Mouse (Mus musculus) hindbrain, embryonic 15.5 days (tissue): ENCODE measurements around the gene Clint1. TPM values are rescaled to one million over a fixed set of nuclear protein-coding genes. Genes with fewer than 3 reads are reported as not detected.

ENCODE experiments used
- ATAC-seq: fragments of 200-750 bp; cut with Nextera tagmentation; 2 replicates; pipeline ENCODE4 v1.8.0; 2017; ENCODE audit warnings: low read depth, moderate number of reproducible peaks, moderate TSS enrichment; ENCODE audit not compliant: low FRiP score
- H3K27ac ChIP-seq: fragments of 300-500 bp; sonication (generic); replicated peaks from 2 replicates; pipeline ENCODE4 v1.5.1; 2015; ENCODE audit warnings: mild to moderate bottlenecking, inconsistent platforms
- H3K27me3 ChIP-seq: fragments of 300-500 bp; sonication (generic); 2 replicates; pipeline ENCODE4 v1.6.1; 2015; ENCODE audit warnings: control low read depth, inconsistent platforms
- H3K36me3 ChIP-seq: fragments of 300-500 bp; sonication (generic); 2 replicates; pipeline ENCODE4 v1.6.1; 2015; ENCODE audit warnings: control low read depth, inconsistent platforms
- H3K4me1 ChIP-seq: fragments of 300-500 bp; sonication (generic); replicated peaks from 2 replicates; pipeline ENCODE4 v1.6.1; 2015; ENCODE audit warnings: control low read depth, inconsistent platforms
- H3K4me2 ChIP-seq: fragments of 300-500 bp; sonication (generic); 2 replicates; pipeline ENCODE4 v1.6.1; 2015; ENCODE audit warnings: moderate library complexity, mild to moderate bottlenecking, inconsistent platforms
- H3K4me3 ChIP-seq: fragments of 300-500 bp; sonication (generic); 2 replicates; pipeline ENCODE4 v1.5.1; 2015; ENCODE audit warnings: mild to moderate bottlenecking, inconsistent platforms
- H3K9ac ChIP-seq: fragments of 300-500 bp; sonication (generic); 2 replicates; pipeline ENCODE4 v1.6.1; 2015; ENCODE audit warnings: inconsistent platforms
- H3K9me3 ChIP-seq: fragments of 300-500 bp; sonication (generic); 2 replicates; pipeline ENCODE4 v1.6.1; 2016; ENCODE audit warnings: control low read depth, inconsistent platforms
- WGBS: fragments of 180-500 bp; shearing (Covaris S2); methylation state at CpG from one replicate; pipeline ENCODE4 v1.1.7; 2015; 5-methylcytosine and 5-hydroxymethylcytosine counted together
- polyA plus RNA-seq: library from polyadenylated mRNA; unstranded; fragments of >200 nt; fragmentation: Nextera tagmentation; extraction: Ambion mirVana; gene quantifications from 2 replicates; pipeline ENCODE4 v1.2.1, GENCODE M21; 2015

Clint1 gene
- polyA plus RNA-seq, 1 experiment from 2014 or later: 43.1 TPM

- Histone ChIP-seq H3K27me3 (no peaks in the 10 kb centered on the region), H3K36me3 (no peaks in the 10 kb centered on the region), H3K9ac (no peak overlapping the region), H3K27ac (no peak overlapping the region), H3K4me3 (no peak overlapping the region), H3K4me2 (no peak overlapping the region), H3K4me1 (peaks cover 23% of the 10 kb centered on the region), H3K9me3 (no peaks in the 10 kb centered on the region)
- ATAC-seq: no peak
- WGBS: 77% methylated on average over 3 of the region's 3 CpGs
Measured at GRCm38 (mm10) chr11:45849859-45850258, 2.0 kb upstream of the Clint1 start.

DNA sequence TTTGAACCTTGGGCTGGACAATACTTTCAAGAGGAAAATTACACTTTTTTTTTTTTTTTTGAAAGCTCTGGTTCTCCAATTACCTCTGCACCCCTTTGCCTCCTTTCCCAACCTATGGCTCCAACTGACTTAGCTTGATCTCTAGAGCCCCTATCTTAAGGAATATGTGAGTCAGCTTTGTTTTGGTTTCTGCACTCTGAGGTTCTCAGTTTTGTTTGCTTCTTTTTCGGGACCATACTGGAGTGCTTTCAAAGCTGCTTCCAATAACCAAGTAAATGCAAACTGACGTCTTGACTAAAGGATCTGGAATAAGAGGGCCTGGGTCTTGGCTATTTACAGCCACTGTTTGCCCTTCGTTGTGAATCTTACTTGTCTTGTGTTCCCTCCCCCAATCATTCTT lies 1.5 kb upstream of the Clint1 start:
- Histone ChIP-seq H3K9ac (no peak overlapping the region), H3K4me2 (no peak overlapping the region), H3K4me1 (peaks cover 26% of the 10 kb centered on the region), H3K27ac (no peak overlapping the region), H3K9me3 (no peaks in the 10 kb centered on the region), H3K36me3 (no peaks in the 10 kb centered on the region), H3K4me3 (no peak overlapping the region), H3K27me3 (no peaks in the 10 kb centered on the region)
- WGBS: 47% methylated on average over 3 of the region's 3 CpGs
- ATAC-seq: no peak

GRCm38 (mm10) chr11:45852124-45852994 lies 508 bp downstream of the Clint1 start:
- Histone ChIP-seq H3K9ac (peak overlapping the region; percentile 93), H3K27ac (peak overlapping the region; percentile 82), H3K4me3 (peak overlapping the region; percentile 92), H3K27me3 (no peaks in the 10 kb centered on the region), H3K36me3 (no peaks in the 10 kb centered on the region), H3K4me1 (peaks cover 43% of the 10 kb centered on the region), H3K4me2 (peak overlapping the region; percentile 65), H3K9me3 (no peaks in the 10 kb centered on the region)
- WGBS: 3% methylated on average over 38 of the region's 58 CpGs
- ATAC-seq: peak; percentile 80

DNA sequence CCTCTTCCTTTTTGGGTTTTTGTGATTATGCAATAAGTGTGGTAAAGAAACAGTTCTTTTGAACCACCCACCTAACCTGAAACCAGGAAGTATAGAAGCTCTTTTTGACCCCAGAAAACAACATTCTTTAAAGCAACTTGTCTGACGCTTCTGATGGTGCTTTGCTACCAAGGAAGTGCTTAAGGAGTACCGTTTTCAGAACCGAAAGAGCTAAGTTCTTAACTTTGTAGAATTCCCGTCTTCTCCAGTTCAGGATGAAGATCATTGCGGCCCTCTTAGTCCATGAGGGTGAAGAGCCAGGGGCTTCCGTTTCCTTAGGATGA lies 1.1 kb downstream of the Clint1 start:
- Histone ChIP-seq H3K27me3 (no peaks in the 10 kb centered on the region), H3K4me2 (peak overlapping the region; percentile 65), H3K9me3 (no peaks in the 10 kb centered on the region), H3K36me3 (no peaks in the 10 kb centered on the region), H3K4me3 (peak overlapping the region; percentile 92), H3K9ac (0 out of 2 replicates have a peak overlapping the region, but pooled peaks have one; percentile 27), H3K4me1 (peaks cover 43% of the 10 kb centered on the region), H3K27ac (no peak overlapping the region)
- 69% methylated on average over 6 of the region's 6 CpGs for WGBS
- ATAC-seq: no peak

GRCm38 (mm10) chr11:45853916-45854315 lies 2.1 kb downstream of the Clint1 start:
- 95% methylated on average over 2 of the region's 2 CpGs for WGBS
- no peak overlapping the region for H3K9ac ChIP-seq
- H3K27me3 ChIP-seq: no peaks in the 10 kb centered on the region
- ATAC-seq: no peak
- H3K9me3 ChIP-seq: no peaks in the 10 kb centered on the region
- H3K4me3 ChIP-seq: no peak overlapping the region
- H3K27ac ChIP-seq: no peak overlapping the region
- H3K4me1 ChIP-seq: peaks cover 43% of the 10 kb centered on the region
- H3K36me3 ChIP-seq: no peaks in the 10 kb centered on the region
- no peak overlapping the region for H3K4me2 ChIP-seq

- Histone ChIP-seq H3K27me3 (no peaks in the 10 kb centered on the region), H3K36me3 (no peaks in the 10 kb centered on the region), H3K4me3 (no peak overlapping the region), H3K4me2 (no peak overlapping the region), H3K9ac (no peak overlapping the region), H3K4me1 (peaks cover 43% of the 10 kb centered on the region), H3K9me3 (no peaks in the 10 kb centered on the region), H3K27ac (no peak overlapping the region)
- ATAC-seq: no peak
- 89% methylated on average over 7 of the region's 7 CpGs for WGBS
Measured at GRCm38 (mm10) chr11:45854381-45854780, 2.5 kb downstream of the Clint1 start.

GRCm38 (mm10) chr11:45855407-45856148 lies 3.7 kb downstream of the Clint1 start:
- peaks cover 43% of the 10 kb centered on the region for H3K4me1 ChIP-seq
- H3K27me3 ChIP-seq: no peaks in the 10 kb centered on the region
- H3K4me2 ChIP-seq: no peak overlapping the region
- WGBS: 77% methylated on average over 7 of the region's 7 CpGs
- H3K4me3 ChIP-seq: no peak overlapping the region
- H3K9me3 ChIP-seq: no peaks in the 10 kb centered on the region
- H3K36me3 ChIP-seq: no peaks in the 10 kb centered on the region
- H3K9ac ChIP-seq: no peak overlapping the region
- H3K27ac ChIP-seq: no peak overlapping the region
- ATAC-seq: no peak

GRCm38 (mm10) chr11:45856149-45856516 lies 4.3 kb downstream of the Clint1 start:
- H3K36me3 ChIP-seq: no peaks in the 10 kb centered on the region
- no peaks in the 10 kb centered on the region for H3K27me3 ChIP-seq
- ATAC-seq: no peak
- H3K4me2 ChIP-seq: no peak overlapping the region
- peaks cover 43% of the 10 kb centered on the region for H3K4me1 ChIP-seq
- H3K9me3 ChIP-seq: no peaks in the 10 kb centered on the region
- no peak overlapping the region for H3K27ac ChIP-seq
- 82% methylated on average over 6 of the region's 6 CpGs for WGBS
- H3K9ac ChIP-seq: no peak overlapping the region
- H3K4me3 ChIP-seq: no peak overlapping the region

GRCm38 (mm10) chr11:45861334-45861733 lies 9.5 kb downstream of the Clint1 start:
- ATAC-seq: no peak
- WGBS: 89% methylated on average over 7 of the region's 7 CpGs
- Histone ChIP-seq H3K9ac (no peak overlapping the region), H3K4me2 (no peak overlapping the region), H3K9me3 (no peaks in the 10 kb centered on the region), H3K27me3 (no peaks in the 10 kb centered on the region), H3K36me3 (no peaks in the 10 kb centered on the region), H3K4me3 (no peak overlapping the region), H3K27ac (no peak overlapping the region), H3K4me1 (peaks cover 8% of the 10 kb centered on the region; the same call in 1 of the 2 replicates)

GRCm38 (mm10) chr11:45864409-45864808 lies 12.6 kb downstream of the Clint1 start:
- Histone ChIP-seq H3K36me3 (no peaks in the 10 kb centered on the region), H3K4me2 (no peak overlapping the region), H3K4me3 (no peak overlapping the region), H3K4me1 (no peaks in the 10 kb centered on the region), H3K27me3 (no peaks in the 10 kb centered on the region), H3K27ac (no peak overlapping the region), H3K9me3 (no peaks in the 10 kb centered on the region), H3K9ac (no peak overlapping the region)
- ATAC-seq: no peak
- 95% methylated on average over 3 of the region's 3 CpGs for WGBS

DNA sequence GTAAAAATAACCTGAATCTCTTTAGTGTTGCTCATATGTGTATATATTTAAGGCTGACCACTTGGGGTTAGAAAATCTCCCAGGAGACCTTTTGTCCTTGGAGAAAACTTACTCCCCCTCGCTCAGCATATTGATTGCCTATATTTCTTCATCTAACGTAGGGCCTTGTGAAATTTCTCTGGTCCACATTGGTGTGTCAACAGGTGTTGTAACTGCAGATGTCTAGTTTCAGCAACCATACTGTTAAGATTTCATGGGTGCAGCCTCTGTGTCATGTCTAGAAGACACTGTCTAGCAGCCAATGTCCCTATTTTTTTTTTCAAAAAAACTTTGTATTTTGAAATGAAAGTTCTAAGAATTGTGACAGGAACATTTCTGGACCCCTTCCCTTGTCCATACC lies 14.0 kb downstream of the Clint1 start:
- Histone ChIP-seq H3K36me3 (no peaks in the 10 kb centered on the region), H3K4me2 (no peak overlapping the region), H3K4me3 (no peak overlapping the region), H3K9ac (no peak overlapping the region), H3K27ac (no peak overlapping the region), H3K4me1 (no peaks in the 10 kb centered on the region), H3K9me3 (no peaks in the 10 kb centered on the region), H3K27me3 (no peaks in the 10 kb centered on the region)
- no peak for ATAC-seq
- 97% methylated on average over 2 of the region's 2 CpGs for WGBS

DNA sequence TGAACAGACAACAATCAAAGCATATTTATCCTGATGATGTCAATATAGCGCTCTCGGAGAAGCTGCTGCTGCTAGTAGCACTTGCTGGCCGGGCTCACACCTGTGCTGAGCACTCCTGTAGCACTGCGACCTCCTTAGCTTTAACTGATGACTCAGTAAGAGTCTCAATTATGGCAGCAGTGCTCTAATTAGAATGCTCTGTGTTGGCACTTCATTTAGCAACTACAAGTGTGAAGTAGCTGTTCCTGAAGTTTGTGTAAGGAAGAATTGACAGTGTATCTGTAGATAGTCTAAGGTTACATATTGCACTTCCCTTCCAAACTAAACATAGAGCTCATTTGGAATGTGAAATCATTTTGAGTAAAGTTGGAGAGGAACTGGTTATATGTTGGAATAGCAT lies 14.7 kb downstream of the Clint1 start:
- Histone ChIP-seq H3K9ac (no peak overlapping the region), H3K27me3 (no peaks in the 10 kb centered on the region), H3K36me3 (no peaks in the 10 kb centered on the region), H3K4me2 (no peak overlapping the region), H3K4me3 (no peak overlapping the region), H3K27ac (no peak overlapping the region), H3K4me1 (no peaks in the 10 kb centered on the region), H3K9me3 (no peaks in the 10 kb centered on the region)
- 76% methylated on average over 4 of the region's 4 CpGs for WGBS
- no peak for ATAC-seq
